Mouse (Mus musculus) naive thymus-derived CD4-positive, alpha-beta T cell, adult 2 months (primary cell): ENCODE data around the gene Psme2.

ENCODE experiments used
- DNase-seq: peaks from one replicate; pipeline ENCODE4 v3.0.0-alpha.2; 2011; ENCODE audit warnings: low read depth

Psme2 gene

DNA sequence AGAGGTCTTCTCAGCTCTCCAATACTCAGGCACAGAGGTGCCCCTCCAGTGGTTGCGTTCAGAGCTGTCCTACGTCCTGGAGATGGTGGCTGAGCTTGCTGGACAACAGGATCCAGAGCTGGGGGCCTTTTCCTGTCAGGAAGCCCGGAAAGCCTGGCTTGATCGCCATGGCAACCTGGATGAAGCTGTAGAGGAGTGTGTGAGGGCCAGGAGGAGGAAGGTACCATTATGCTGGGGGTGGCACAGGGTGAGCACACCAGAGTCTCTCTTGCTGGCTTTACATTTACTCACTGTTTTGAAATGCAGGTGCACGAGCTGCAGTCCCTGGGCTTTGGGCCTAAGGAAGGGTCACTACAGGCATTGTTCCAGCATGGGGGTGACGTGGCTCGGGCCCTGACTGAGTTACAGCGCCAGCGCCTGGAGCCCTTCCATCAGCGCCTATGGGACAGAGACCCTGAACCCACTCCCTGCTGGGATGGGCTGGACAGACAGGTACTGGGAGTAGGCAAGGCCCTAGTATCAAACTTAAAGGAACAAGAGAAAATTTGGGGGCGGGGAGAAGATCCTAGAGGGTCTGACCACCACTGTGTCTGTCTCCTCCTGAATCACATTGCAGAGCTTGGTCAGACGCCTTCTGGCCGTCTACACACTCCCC is 5.2 kb upstream of the Psme2 start:
- no peak for DNase-seq

DNA sequence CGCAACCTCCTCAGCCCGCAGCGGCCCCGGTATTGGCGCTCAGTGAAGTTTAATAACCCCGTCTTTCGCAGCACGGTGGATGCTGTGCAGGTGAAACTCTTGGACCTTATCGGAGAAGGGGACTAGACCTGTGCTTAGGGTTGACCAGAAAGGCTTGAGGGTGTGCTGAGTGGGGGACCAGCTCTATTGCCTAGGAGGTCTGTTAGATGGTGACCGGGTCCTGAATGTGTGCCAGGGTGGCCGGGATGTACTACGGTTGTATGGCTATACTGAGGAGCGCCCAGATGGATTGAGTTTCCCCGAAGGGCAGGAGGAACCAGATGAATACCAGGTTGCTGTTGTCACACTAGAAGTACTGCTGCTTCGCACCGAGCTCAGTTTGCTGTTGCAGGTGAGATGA is 1.3 kb upstream of the Psme2 start:
- DNase-seq, result no peak

DNA sequence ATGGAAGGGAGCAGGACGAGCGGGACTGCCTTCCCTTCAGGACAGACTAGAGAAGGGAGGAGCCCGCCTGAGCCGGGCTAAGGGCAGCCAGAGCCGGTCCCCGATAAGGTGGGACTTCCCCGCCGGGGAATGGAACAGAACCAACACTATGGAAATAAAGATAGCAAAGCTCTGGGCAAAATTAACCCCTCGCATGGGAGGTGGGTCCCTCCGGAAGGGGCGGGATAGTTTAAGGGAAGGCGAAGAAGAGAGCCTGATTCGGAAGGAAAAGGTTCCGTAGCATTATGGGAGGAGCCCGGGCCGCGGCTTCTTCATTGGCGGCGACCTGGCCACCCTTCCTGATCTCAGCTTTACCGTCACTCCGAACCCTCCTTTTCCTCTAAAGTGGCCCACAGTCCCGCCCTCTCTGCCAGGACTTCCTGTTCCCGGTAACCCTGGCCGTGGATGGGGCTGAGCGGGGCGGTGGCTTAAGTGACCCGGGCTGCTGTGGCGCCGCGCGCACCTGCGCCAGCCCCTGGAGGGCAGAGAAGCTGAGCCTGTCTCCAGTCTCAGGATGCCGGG is 498 bp upstream of the Psme2 start, which contains the start of gene Rnf31:
Gene Rnf31, plus strand, starts transcription at position 378 of the 561 bp plus-strand sequence.
- DNase-seq, result peak; percentile 89

DNA sequence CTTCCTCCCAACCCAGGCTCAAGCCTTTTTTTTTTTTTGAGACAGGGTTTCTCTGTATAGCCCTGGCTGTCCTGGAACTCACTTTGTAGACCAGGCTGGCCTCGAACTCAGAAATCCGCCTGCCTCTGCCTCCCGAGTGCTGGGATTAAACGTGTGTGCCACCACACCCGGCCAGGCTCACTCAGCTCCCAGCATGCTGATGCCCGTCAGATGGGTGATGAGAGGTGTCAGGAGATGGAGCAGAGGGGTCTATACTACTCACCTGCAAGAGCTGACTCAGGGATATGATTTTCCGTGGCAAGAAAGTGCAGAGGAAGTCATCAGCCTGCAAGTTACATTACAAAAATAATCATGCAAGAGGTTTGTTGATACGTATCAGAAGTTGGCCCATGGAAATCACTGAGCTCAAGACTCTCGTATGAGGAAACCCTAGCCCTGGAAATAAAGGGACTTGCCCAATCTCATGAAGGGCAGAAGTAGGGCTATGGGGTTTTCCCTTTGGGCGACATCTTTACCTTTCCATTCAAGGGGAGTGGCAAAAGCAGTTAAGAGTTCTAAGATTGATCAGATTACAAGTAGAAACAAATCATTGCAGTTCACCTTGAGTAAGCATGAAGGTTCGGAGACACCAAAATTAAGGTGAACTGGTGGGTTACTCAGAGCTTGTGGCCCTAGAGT is 1.0 kb downstream of the Psme2 start:
- peak; percentile 67 for DNase-seq

DNA sequence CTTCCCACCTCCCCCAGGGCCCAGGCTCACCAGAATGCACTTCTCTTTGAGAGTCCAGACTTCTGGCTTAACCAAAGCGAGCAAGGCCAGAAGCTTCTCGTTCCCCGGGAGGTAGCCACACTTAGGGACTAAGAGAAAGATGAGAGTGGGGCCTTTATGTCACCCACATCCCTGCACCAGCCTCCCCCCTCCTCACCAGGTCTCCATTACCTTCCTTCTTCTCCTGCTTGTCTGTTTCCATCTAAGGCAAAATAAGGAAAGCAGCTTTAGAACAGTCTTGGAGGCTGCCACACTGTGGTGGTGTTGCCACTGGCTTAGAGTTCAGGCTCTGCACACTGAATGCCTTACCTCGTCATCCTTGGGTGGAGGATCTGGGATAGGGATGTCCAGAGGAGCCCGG is 1.6 kb downstream of the Psme2 start:
- no peak for DNase-seq

DNA sequence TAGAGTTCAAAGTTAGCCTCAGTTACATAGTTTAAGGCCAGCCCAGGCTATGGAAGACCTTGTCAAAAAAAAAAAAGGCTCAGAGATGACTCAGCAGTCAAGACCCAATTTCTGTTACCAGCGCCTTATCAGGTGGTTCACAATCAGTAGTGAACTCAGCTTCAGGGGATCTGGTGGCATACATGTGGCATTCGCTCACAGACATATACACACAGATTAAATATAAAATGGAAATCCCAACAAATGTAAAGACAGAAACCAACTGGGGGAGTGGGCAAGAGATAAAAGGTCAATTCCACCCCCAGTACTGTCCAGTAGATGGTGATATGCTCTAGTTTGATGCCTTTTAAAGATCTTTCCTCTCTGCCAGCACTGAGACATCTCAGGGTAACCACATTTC is 4.8 kb downstream of the Psme2 start:
- DNase-seq, result no peak

DNA sequence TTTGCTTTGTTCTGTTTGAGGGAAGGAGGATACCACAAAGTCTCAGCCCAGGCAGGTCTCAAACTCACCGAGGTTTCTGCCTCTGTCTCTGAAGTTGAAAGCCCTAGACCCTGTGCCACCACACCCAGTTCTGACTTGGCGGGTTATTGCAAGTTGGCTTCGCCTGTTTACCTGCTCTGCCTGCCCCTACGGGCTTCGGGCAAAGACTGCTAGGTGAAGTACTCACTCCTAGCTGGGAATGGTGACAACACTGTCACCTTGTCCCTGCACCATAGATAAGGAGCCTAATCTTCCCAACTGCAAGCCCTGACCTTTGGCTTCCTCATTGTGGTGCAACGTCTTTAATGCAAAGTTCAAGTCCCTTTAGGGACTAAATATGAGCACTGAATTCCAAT is 5.3 kb downstream of the Psme2 start:
- peak; percentile 75 for DNase-seq

DNA sequence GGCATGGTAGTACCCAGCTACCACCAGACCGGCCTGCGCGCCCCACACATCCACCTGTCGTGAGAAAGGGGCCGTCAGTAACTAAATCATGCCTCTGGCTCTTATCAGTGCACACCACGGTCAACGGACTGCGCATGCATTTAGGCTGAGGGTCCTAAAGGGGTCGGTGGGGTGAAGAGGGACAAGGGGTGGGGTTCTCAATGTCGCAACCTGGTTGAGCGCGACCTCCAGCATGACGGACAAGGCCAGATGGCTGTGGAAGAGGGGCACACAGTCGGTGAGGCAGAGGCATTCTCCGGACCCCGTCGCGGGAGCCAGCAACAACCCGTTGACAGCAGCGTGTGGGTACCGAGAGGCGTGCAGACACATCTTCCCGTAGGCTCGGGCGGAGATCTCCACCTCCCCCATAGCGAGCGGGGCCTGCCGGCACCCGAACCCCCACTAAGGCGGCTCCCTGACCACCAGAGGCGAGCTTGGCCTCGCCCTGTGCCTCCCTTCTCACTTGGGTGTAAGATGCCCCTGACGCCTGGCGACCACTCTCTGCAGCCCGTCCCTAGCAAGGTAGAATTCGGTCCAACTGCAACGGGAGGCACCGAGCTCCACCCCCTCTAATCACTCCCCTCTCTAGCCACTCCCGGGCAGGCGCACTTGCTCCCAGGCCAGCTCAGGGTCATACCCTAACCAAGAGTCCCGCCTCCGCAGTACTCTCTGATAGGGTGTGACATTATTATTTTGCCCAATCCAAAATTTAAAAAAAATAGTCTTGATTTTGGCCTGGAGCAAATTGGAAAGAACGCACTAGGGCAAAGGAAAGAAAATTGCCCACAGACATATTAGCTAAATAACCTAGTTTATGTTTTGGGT is 6.0 kb downstream of the Psme2 start, which contains the start of gene Emc9:
Gene Emc9, minus strand, starts transcription at position 601 of the 864 bp plus-strand sequence.
- peak; percentile 78 for DNase-seq

DNA sequence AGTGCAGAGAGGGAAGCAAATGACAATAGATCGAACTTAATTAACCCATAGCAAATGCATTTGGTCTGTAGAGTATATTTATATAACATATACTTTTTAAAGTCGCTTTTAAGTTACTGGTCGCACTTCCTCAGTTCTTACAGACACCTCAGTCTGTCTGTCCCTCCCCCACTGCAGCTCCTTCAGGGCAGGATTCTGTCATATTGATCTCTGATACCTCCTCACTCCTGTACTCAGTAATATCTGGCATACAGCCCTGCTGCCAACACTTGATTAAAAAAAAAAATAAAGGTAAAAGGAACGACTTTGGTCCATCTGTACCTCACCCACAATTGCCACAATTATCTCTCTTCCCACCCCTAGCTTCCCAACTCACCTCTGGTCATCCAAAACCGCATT is 6.6 kb downstream of the Psme2 start:
- DNase-seq, result no peak

DNA sequence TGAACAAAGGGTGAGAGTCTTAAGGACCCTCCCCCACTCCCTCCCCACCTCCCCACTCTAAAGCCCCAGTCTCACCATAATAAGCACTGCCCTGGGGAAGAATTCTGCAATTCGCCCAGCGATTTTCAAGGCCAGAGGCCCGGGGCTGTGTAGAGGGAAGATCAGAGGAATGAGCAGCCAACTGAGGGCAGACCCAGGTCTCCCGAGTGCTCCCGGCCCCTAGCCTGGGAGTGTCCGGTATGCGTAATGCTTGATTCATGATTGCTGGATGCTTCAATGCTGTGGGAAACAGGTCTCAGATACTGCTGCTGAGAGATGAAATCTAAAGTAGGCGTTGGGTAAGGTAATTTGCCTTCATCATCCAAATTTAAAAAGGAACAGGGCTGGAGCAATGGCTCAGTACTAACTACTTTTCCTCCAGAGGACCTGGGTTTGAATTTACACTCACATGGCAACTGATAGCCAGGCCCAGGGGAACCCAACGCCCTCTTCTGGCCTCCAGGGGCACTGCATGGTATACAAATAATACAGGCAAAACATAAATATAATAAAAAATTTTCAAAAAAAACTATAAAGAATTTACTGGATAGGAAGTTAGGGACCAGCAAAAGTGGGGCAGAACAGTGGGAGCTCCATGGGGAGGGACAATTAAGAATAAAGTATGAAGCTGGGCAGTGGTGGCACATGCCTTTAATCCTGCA is 8.8 kb downstream of the Psme2 start:
- DNase-seq, result peak; percentile 48

DNA sequence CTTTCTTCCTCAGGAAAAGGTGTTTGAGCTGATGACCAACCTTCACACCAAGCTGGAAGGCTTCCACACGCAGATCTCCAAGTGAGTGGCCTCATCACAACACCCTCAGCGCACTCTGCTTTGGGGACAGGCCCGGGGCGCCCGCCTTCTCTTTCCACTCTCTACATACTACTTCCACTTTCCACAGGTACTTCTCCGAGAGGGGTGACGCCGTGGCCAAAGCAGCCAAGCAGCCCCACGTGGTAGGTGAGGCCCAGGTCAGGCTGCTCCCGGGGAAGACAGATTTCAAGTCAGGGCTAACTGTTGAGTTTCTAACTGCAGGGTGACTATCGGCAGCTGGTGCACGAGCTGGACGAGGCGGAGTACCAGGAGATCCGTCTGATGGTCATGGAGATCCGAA is 10.2 kb downstream of the Psme2 start:
- DNase-seq, result no peak

DNA sequence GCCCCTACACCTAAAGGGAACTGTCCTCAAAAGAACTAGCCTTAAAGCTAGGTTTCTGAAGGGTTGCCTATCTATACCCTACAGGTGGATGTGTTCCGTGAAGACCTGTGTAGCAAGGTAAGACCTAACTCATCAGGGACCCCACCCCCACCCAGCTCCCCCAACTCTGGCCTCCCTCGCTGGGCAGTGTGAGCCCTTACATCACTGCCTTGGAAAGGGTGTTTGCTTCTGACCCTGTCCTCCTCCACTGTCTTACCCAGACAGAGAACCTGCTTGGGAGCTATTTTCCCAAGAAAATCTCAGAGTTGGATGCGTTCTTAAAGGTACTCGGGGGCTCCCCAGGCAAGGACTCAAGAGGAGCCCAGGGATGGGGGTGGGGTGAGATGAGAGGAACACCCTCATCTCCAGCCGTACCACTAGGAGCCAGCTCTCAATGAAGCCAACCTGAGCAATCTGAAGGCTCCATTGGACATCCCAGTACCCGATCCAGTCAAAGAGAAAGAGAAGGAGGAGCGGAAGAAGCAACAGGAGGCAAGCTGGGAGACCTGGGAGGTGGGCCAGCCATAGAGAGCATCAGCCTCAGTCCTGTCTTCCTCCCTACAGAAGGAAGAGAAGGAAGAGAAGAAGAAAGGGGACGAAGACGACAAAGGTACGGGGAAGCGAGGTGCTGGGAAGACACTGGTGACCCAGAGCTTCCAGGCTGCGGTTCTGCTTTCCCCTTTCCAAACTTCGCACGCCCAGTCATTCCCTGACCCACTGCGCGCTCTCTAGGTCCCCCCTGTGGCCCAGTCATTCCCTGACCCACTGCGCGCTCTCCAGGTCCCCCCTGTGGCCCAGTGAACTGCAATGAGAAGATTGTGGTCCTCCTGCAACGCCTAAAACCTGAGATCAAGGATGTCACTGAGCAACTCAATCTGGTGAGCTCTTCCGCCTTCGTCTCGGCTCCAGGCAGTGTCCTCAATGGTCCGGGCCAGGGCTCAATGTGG is 11.1 kb downstream of the Psme2 start:
- no peak for DNase-seq

DNA sequence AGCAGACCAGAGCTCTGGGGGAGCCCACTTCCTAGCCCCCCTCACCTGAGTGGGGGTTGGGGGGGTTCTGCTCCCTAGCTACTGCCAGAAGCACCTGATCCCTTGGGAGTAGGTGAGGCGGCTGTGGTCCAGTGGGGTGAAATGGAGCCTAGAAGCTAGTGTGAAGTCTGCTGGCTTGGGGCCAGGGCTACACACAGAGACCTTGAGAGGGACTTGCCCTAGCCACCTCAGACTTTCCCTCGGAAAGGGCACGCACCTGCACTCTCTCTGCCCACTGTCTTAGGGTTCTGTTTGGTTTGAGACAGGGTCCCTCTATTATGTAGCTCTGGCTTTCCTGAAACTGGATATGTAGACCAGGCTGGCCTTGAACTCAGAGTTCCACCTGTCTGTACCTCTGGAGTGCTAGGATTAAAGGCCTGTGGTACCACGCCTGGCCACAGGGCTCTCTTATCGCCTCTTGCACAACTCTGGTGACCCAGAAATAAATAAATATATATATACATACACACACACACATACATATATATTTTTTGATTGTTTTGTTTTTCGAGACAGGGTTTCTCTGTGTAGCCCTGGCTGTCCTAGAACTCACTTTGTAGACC is 12.1 kb downstream of the Psme2 start:
- peak; percentile 64 for DNase-seq

DNA sequence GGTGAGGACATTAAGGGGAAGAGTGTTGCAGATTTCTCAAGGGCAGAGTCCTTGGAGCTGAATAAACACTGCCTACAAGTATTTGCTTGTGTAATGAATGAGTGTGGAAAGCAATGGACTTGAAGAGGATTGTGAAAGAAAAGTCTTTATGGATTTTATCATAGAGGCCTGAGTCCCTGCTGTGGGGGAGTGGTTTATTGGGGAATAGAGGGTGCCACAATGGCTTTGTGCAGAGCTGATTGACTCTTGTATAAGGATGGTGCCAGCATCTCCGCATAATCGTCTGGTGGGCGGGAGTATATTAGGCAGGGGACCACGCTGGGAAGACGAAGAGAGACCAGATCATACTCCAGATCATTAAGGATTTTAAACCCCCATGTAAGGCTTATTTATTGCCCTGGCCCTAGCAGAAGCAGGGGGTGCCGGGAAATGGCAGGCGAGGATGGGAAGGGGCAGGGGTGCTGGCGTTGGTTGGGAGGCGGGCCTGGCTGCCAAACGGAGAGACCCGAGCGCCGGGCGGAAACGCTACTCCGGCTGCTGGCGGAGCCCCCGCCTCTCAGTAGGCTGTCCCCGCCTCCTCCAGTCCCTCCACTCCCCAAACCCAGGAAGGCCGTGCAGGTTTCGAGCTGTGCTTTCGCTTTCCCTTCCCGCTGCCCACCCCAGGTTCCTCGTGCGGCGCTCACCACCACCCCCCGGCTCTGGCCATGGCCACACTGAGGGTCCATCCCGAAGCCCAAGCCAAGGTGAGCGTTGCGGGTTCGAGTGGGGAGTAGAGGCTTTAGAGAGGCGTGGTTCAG is 12.8 kb downstream of the Psme2 start, which contains the start of gene Psme1:
Gene Psme1, plus strand, starts transcription at position 253 of the 797 bp plus-strand sequence.
- DNase-seq, result peak; percentile 85

DNA sequence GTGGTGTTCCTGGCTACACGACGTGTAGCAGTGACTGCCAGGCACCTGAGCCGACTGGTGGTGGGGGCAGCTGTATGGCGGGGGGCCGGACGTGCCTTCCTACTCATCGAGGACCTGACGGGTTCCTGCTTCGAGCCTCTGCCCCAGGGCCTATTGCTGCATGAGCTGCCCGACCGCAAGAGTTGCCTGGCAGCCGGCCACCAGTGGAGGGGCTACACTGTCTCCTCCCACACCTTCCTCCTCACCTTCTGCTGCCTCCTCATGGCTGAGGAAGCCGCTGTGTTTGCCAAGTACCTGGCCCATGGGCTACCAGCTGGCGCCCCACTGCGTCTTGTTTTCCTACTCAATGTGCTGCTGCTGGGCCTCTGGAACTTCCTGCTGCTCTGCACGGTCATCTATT is 14.5 kb downstream of the Psme2 start:
- no peak for DNase-seq

DNA sequence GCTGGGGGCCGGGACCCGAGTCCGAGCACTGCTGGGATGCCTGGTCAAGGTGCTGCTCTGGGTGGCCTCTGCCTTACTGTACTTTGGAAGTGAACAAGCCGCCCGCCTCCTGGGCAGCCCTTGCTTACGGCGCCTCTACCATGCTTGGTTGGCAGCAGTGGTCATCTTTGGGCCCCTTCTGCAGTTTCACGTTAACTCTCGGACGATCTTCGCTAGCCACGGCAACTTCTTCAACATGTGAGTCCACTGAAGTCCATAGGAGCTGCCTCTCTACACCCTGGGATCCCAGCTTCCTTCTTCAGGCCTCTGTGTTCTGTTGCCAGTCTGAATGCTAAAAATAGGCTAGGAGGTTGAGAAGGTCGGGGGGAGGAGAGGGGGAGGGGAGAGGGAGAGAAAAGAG is 15.2 kb downstream of the Psme2 start:
- no peak for DNase-seq

DNA sequence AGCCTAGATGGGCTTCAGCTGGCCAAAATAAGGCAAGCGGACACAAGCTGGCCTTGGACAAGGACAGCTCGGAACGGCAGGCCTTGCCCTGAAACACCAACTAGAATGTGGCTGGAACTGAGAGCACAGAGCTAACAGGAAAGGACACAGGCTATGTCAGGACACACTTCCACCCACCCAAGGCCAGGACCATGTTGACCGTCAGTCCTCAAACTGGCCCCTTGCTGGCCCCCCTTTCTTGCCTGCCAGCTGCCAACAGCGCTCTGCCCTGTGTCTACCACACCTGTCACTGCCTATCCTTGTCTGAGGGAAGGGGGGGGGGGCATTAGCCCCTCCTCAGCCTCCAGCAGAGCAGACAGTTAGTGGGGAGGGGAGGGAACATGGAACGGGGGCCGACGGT is 15.6 kb downstream of the Psme2 start, which contains the start of gene Fitm1:
Gene Fitm1, plus strand, starts transcription at position 316 of the 400 bp plus-strand sequence.
- DNase-seq, result no peak

DNA sequence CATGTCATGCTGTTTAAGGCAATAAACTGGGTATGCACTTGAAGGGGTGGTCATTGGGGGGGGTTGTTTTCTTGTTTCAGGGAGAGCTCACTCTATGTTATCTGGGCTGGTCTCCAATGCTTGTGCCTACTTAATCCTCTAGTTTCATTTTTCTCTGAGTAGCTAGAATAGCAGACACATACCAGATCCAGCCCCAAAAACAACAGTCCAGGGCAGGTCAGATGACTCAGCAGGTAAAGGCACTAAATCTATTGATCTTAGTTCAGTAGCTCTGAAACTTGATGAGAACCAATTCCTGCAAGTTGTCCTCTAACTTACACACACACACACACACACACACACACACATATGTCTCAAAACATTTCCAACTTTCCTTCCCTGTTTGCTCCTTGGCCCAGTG is 19.2 kb downstream of the Psme2 start:
- DNase-seq, result no peak

DNA sequence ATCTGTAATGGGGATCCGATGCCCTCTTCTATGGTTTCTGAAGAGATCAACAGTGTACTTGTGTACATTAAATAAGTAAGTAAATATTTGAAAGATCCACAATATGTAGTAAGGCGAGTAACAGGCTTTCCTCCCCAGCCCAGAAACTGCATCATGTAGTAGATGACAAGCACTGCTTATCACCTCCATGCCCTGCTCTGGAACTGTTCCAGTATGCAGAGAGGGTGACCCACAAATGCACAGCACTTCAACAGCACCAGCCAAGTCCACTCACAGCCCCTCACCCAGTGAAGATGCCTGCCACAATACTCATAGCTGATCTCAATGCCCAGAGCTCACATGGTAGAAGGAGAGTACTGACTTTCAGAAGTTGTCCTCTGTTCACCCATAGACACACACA is 20.3 kb downstream of the Psme2 start:
- no peak for DNase-seq
